Mouse (Mus musculus): ENCODE data around the gene Hpse2.
"Not testable (repeated sequence)": the region's sequence is repeated elsewhere in the genome, so short reads cannot be mapped to it uniquely, and the experiment has no call there.

The Hpse2 gene

GRCm38 (mm10) chr19:43388017-43388904, at the start of gene Hpse2:
Hpse2 (minus strand) TSS chr19:43388355.
- DNase-seq: no peak

- no peak for DNase-seq
These were observed 39.5 kb upstream of the Hpse2 start for GRCm38 (mm10) chr19:43427446-43428224.

- DNase-seq: no peak
These were observed 35.9 kb upstream of the Hpse2 start for GRCm38 (mm10) chr19:43424082-43424481.

GRCm38 (mm10) chr19:43420506-43420905, 32.4 kb upstream of the Hpse2 start:
- no peak for DNase-seq

- no peak for DNase-seq
These were observed 27.4 kb upstream of the Hpse2 start for GRCm38 (mm10) chr19:43415565-43415964.

GRCm38 (mm10) chr19:43407181-43407580, 19.0 kb upstream of the Hpse2 start:
- DNase-seq: no peak

GRCm38 (mm10) chr19:43396327-43396726, 8.2 kb upstream of the Hpse2 start:
- DNase-seq: no peak

- no peak for DNase-seq
These were observed 934 bp downstream of the Hpse2 start for GRCm38 (mm10) chr19:43387071-43387770.

- DNase-seq: no peak
These were observed 1.9 kb downstream of the Hpse2 start for GRCm38 (mm10) chr19:43386041-43386952.

GRCm38 (mm10) chr19:43385451-43385850, 2.7 kb downstream of the Hpse2 start:
- DNase-seq: no peak

GRCm38 (mm10) chr19:43384978-43385431, 3.1 kb downstream of the Hpse2 start:
- no peak for DNase-seq

- no peak for DNase-seq
These were observed 3.7 kb downstream of the Hpse2 start for GRCm38 (mm10) chr19:43384346-43384977.

GRCm38 (mm10) chr19:43358830-43359229, 29.3 kb downstream of the Hpse2 start:
- DNase-seq: no peak

- no peak for DNase-seq
These were observed 77.0 kb downstream of the Hpse2 start for GRCm38 (mm10) chr19:43311125-43311524.

- no peak for DNase-seq
These were observed 81.4 kb downstream of the Hpse2 start for GRCm38 (mm10) chr19:43306756-43307155.

GRCm38 (mm10) chr19:43281336-43281735, 106.8 kb downstream of the Hpse2 start:
- not testable (repeated sequence) for DNase-seq

- no peak for DNase-seq
These were observed 144.2 kb downstream of the Hpse2 start for GRCm38 (mm10) chr19:43243993-43244392.

- DNase-seq: no peak
These were observed 156.4 kb downstream of the Hpse2 start for GRCm38 (mm10) chr19:43231711-43232110.

- DNase-seq: no peak
These were observed 194.6 kb downstream of the Hpse2 start for GRCm38 (mm10) chr19:43193562-43193961.

GRCm38 (mm10) chr19:43175437-43175965, 212.7 kb downstream of the Hpse2 start:
- DNase-seq: no peak

- no peak for DNase-seq
These were observed 213.3 kb downstream of the Hpse2 start for GRCm38 (mm10) chr19:43174812-43175211.
